Mouse (Mus musculus) hindlimb bud, embryonic 11.5 days (tissue): Measurements from ENCODE around the gene Gpr3.

Source experiments
- DNase-seq: peaks from one replicate; pipeline ENCODE4 v3.0.0-alpha.2; 2012; ENCODE audit warnings: low read depth, low spot score; ENCODE audit errors: extremely low spot score

Gene Gpr3

GRCm38 (mm10) chr4:133234771-133235170 lies 22.4 kb upstream of the Gpr3 start:
- no peak for DNase-seq

DNA sequence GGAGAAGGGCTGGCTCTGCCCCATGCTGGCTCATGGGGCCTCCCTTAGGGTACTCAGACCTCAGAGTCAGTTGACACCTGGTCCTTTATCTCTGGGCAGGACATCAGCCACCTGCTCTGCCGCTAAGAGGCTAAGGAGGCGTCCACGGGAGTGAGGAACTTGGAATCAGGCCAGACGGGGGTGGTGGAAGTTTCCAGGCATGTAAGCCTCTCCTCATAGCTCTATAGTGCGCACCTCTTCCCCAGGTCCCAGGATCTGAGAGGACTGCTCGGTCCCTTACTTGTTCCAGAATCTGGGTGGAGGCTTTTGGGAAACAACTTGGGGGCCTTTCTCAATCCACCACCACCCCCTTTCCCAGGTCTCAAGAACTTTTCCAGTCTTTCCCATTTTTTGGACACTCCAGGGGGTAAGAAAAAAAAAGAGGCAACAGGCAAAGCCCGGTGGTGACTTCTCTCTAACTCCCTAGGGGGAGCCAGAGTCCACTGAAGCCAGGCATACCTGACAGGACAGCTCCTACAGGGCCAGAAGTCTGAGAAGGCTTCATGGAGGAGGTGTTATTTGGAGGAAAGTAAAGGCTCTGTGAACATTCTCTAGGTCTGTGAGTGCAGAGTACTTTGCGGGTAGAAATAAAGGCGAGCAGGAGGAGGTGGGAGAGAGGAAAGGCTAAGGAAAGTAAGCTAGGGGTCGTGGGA lies 21.1 kb upstream of the Gpr3 start:
- DNase-seq: no peak

- no peak for DNase-seq
Measured at GRCm38 (mm10) chr4:133229582-133229981, 17.2 kb upstream of the Gpr3 start.

DNA sequence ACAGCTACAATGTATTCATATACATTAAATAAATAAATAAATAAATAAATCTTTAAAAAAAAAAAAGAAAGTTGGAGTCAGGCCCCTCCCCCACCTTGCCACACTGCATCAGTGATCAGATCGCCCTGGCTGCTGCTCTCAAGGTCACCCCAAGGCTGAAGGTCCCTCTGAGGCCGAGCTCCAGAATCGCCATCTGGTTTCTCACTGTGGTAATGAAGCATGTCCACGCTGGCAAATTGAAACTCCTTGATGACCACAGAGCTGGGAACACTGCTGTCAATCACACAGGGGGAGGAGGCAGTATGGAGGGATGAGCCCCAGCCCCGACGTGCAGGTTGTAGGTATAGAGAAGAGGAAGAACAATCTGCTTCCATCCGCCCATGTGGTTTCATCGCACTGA lies 15.3 kb upstream of the Gpr3 start:
- no peak for DNase-seq

- DNase-seq: no peak
Measured at GRCm38 (mm10) chr4:133226073-133226472, 13.7 kb upstream of the Gpr3 start.

DNA sequence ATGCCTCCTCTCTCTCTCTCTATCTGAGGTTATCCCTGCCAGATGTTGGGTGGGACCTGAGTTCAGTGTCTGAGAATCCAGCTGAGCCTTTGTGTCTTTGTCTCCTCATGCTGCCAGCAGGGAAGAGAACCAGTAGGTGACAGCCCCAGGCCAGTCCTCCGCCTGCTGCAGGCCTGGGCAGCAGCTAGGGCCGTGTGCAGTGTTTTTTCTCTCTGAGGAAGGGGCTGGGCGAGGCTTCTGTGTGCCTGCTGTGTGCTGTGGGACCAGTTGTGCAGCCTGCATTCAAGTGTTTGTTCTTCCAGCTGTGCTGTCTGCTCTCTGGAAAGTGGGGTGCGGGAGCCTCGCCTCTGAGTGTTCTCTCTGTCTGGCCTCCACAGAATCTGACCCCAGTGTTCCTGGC lies 11.5 kb upstream of the Gpr3 start:
- no peak for DNase-seq

GRCm38 (mm10) chr4:133221701-133222100 lies 9.4 kb upstream of the Gpr3 start:
- no peak for DNase-seq

DNA sequence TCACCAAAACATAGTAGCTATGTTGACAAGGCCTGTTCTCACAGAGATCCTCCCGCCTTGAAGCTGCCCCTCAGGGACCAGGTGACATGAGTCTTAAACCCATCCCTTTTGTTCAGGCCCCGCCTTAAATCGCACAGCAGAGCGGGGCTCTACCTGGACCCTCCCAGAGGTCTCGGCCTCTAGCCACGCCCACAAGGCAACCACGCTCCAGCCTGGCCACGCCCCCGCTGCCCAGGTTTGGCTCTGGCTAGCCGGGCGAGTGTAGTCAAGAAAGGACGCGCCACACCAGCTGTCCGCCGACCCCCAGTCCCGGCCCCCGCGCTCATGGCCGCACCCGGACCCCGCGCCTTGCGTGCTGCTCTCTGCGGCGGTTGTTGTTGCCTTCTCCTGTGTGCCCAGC lies 8.3 kb upstream of the Gpr3 start:
- no peak for DNase-seq

DNA sequence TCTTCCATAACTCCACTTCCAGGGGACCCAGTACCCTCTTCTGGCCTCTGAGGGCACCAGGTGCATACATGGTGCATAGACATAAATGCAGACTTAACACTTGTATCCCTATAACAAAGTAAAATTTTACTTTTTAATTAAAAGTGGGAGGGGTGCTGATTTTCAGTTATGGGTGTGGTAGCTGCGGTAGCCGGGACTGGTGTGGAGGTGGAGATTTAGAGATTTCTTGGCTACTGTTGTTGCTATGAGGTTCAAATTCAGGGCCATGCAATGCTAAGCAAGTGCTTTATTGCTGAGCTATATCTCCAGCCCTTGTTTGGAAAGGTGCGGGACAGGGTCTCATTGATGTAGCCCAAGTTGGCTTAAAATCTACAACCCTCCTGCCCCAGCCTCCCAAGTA lies 6.4 kb upstream of the Gpr3 start:
- DNase-seq: no peak

- DNase-seq: no peak
Measured at GRCm38 (mm10) chr4:133217641-133218040, 5.3 kb upstream of the Gpr3 start.

- DNase-seq: no peak
Measured at GRCm38 (mm10) chr4:133213661-133214060, 1.3 kb upstream of the Gpr3 start.

- no peak for DNase-seq
Measured at GRCm38 (mm10) chr4:133213268-133213590, 893 bp upstream of the Gpr3 start.

GRCm38 (mm10) chr4:133212562-133213267 lies 379 bp upstream of the Gpr3 start:
- DNase-seq: no peak

- no peak for DNase-seq
Measured at GRCm38 (mm10) chr4:133210788-133211390, 1.4 kb downstream of the Gpr3 start.

GRCm38 (mm10) chr4:133210023-133210787 lies 2.1 kb downstream of the Gpr3 start:
- no peak for DNase-seq

- no peak for DNase-seq
Measured at GRCm38 (mm10) chr4:133209366-133209765, 3.0 kb downstream of the Gpr3 start.

DNA sequence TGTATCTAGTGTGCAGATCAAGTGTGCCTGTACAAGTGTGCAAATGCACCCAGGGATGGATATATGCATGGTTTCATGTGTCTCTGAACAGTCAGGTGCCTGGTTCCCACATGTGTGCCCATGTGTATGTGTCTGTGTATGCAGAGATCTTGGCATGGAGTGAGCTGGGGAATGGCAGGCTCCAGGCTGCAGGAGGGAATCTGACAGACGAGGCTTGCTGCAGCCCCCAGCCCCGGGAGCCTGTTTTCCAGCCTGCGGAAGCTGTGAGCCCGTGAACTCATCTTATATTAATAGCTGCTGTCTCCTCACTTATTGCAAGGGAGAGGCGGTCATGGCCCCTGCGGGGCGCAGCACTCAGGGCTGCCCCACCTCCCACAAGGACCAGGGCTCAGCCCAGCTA lies 8.0 kb downstream of the Gpr3 start:
- no peak for DNase-seq

DNA sequence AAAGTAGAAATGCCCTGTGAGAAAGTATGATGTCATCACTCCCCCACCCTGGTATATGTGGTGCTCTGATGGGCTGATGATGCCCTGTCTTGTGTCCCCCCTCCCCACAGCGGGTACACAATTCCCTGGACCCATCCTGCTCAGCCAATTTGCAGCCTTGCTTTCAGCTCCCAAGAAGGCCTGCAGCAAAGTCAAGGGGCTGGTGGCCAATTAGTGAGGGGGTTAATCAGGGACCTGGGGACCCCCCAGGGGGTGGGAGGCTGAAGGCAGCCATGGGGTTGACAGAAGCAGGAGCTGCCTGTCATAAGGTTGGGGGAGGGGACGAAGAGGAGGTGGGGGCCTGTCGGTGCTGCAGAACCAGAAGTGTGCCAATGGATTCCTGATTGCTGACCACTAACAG lies 8.7 kb downstream of the Gpr3 start:
- DNase-seq: no peak

DNA sequence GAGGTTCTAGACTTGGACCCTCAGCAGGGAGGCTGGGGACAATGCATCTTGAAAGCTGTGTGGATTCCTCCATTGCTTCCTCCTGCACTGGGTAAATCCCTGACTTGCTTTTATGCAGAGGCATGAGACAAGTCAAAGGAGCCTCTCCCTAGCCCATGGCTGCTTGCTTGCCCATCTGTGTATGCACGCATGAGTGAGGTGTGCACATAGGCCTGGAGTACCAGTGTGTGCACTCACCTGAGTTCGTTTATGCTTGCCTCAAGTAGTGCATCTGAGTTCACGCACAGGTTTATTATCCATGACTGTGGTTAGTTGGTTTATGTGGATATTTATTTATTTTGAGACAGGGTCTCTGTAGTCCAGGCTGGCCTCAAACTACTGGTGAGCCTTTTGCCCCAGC lies 10.1 kb downstream of the Gpr3 start:
- DNase-seq: no peak

DNA sequence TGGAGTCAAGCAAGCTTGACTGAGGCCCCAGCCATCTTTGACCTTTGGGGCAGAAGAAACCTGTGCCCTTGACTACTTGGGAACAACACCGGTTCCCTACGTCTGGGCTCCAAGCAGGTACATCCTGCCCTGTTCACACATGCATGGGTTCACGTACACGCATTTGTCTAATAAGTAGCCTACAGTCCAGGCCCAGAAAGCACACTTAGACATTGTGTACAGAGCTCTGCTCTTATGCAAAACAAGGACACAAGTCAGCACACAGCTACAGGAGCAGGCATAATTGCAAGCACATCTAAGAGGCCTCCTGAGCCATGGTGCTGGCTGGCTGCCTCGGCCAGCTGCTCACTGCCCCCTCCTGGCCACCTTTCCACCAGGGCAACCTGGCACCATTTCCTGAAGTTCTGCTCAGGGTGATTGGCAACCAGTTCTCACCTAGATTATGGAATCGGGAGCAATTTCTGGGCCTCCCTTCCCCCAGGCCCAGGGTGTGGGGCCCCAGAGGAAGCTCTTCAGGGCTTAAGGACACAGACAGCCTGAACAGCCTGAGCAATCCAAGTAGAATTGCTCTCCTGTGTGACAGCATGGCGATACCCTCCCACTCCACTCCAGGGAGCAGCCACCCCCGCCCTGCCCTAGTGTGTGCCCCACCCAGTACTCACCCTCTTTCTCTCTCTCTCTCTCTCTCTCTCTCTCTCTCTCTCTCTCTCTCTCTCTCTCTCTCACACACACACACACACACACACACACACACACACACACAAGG lies 11.1 kb downstream of the Gpr3 start:
- DNase-seq: no peak

DNA sequence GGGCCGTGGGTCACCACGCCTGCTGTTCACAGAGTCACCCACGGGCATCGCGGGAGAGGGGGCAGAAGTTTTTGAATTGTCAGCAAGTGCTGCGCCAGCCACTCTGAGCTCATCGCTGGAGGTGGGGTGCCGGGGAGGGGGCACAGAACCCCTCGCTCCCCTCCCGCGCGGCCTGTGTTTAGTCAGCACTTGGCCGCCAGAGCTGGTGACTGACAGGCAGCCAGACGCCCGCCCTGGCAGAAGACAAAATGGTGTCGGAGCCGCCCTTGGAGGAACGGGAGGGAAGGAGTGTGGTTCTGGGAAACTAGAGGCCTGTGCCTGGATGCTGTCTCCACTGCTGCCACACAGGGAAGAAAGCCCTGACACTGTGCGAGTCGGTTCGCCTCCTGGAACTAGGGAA lies 12.0 kb downstream of the Gpr3 start:
- no peak for DNase-seq
